Mouse (Mus musculus) activated CD4-positive, CD25-positive, alpha-beta regulatory T cell, adult 9 weeks (primary cell): ENCODE results near the gene Phldb3. TPM values are rescaled to one million over a fixed set of nuclear protein-coding genes. Genes with fewer than 3 reads are reported as not detected.

Experiments
- polyA plus RNA-seq: library from polyadenylated mRNA; unstranded; fragments of 100-300 nt; shearing (Covaris generic); gene quantifications from one replicate; pipeline ENCODE4 v1.2.1, GENCODE M21; 2017

Gene Phldb3
- 1.4 TPM for polyA plus RNA-seq

GRCm38 (mm10) chr7:24610144-24610878 lies at the start of gene Phldb3:
Gene Phldb3, plus strand, starts transcription at chr7:24610763.

DNA sequence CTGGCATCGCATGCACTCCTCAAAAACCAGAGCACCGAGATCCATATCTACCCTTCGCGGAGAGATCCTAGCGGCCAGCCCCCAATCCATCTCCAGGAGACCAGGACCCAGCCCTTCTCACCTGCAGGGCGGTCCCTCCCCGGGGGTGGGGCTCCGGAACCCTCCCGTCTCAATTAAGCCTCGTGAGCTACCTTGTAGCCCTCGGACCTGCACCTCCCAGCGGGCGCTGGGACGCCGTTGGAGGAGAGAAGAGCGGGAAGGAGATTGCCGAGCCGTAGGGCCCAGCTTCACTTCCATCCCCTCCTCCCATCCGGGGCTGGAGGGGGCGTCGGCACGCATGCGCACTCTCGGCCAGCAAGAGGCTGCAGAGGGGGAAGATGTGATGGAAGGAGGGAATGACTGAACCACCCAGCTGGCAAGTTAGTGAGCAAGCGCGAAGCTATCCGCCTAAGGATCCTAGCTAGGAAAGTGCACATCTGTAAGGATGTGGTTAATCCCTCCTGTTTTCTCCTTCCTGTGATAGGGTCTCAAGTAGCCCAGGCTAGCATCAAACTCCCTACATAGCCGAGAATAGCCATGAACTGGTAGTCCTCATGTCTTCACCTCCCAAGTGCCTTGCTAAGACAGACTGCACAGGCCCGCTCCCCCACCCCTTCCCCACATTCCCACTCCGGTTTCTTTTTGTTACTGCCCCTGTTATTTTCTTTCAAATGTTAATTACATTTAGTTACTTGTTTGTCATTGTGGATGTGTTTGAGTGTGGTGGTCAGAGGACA lies 23.0 kb upstream of the Phldb3 start, which contains the start of the genes Ethe1 and Zfp575:
Gene Ethe1, plus strand, starts transcription at position 214 of the 776 bp plus-strand sequence.
Gene Zfp575, minus strand, starts transcription at position 312 of the 776 bp plus-strand sequence.

DNA sequence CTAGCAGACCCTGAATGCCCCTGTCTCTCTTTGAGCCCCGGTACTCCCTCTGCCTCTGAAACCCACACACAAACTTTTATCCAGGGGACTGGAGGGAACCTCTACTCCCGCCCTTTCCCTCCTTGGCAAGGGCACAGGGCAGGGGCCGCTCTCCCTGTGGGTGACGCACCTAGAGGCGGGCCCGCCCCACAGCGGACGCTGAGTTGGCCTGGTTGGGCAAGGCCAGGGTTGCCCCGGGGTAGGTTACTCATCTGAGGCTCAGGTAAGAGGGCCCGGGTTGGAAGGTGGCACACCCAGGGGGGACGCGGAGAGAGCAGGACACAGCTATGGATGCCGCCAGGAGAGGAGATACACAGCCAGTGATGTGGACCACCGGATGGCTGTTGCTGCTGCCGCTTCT lies 25.7 kb downstream of the Phldb3 start, which contains the start of gene Lypd3:
Gene Lypd3, plus strand, starts transcription at position 287 of the 400 bp plus-strand sequence.

DNA sequence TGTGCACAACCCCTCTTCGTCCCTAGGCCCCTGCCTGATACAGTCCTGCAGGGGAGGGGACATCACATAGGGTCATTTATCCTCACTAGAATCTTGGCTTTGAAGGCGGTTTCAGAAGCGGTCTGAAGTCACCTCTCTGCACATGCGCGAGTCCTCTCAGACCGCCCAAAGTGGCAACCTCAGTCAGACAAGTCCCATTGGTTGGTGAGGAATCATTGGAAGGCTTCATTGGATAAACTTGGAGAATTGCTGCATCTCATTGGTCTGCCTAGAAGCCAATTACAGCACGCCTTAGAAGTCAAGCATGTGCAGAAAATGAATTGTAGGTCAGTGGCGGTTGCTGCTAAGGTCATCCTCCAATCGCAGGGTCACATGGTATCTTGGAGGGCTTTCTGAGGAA lies 66.0 kb downstream of the Phldb3 start, which contains the start of gene Tex101:
Gene Tex101, minus strand, starts transcription at position 101 of the 400 bp plus-strand sequence.

Other genes with a start within 250 kb of the Phldb3 start
- gene Kcnn4, start 240.5 kb upstream of the Phldb3 start, polyA plus RNA-seq = 147 TPM
- 50.9 TPM for gene Smg9, start 211.1 kb upstream of the Phldb3 start, polyA plus RNA-seq
- 0.40 TPM for gene Irgc1, start 158.5 kb upstream of the Phldb3 start, polyA plus RNA-seq
- gene Plaur, start 148.3 kb upstream of the Phldb3 start, polyA plus RNA-seq = 1.0 TPM
- not detected for gene Cadm4, start 128.7 kb upstream of the Phldb3 start, polyA plus RNA-seq
- gene Zfp428, start 103.8 kb upstream of the Phldb3 start, polyA plus RNA-seq = 1.1 TPM
- gene AC161166.1, start 98.3 kb upstream of the Phldb3 start, polyA plus RNA-seq = not detected
- 1.2 TPM for gene Irgq, start 80.1 kb upstream of the Phldb3 start, polyA plus RNA-seq
- not detected for gene Pinlyp, start 64.6 kb upstream of the Phldb3 start, polyA plus RNA-seq
- 66.9 TPM for gene Xrcc1, start 64.5 kb upstream of the Phldb3 start, polyA plus RNA-seq
- 16.0 TPM for gene Ethe1, start 23.2 kb upstream of the Phldb3 start, polyA plus RNA-seq
- gene Zfp575, start 23.1 kb upstream of the Phldb3 start, polyA plus RNA-seq = 0.13 TPM
- not detected for gene Lypd3, start 25.8 kb downstream of the Phldb3 start, polyA plus RNA-seq
- gene Tex101, start 65.9 kb downstream of the Phldb3 start, polyA plus RNA-seq = not detected
- not detected for gene BC049730, start 98.5 kb downstream of the Phldb3 start, polyA plus RNA-seq
- gene Gm4763, start 116.1 kb downstream of the Phldb3 start, polyA plus RNA-seq = not detected
- gene Cd177, start 149.5 kb downstream of the Phldb3 start, polyA plus RNA-seq = not detected
- gene Ceacam10, start 166.4 kb downstream of the Phldb3 start, polyA plus RNA-seq = not detected